Mouse (Mus musculus): Measurements from ENCODE around the gene Tsc2. TPM values are rescaled to one million over a fixed set of nuclear protein-coding genes. Genes with fewer than 3 reads are reported as not detected.

Gene Tsc2
- polyA plus RNA-seq, 1 experiment from 2014 or later = 72.8 TPM

- peaks cover 9% of the 10 kb centered on the region for H3K27me3 ChIP-seq
- H3K4me2 ChIP-seq (replicated peaks) = no peak overlapping the region
- no peak for ATAC-seq (ENCODE audit: insufficient number of reproducible peaks, insufficient read depth, low FRiP score, low TSS enrichment)
- H3K4me1 ChIP-seq = peaks cover 11% of the 10 kb centered on the region; the same call in 1 of the 2 replicates
- 80% methylated on average over 3 of the region's 3 CpGs for WGBS
- H3K4me3 ChIP-seq = no peak overlapping the region
- H3K9ac ChIP-seq = no peak overlapping the region
- H3K36me3 ChIP-seq = no peaks in the 10 kb centered on the region
- H3K27ac ChIP-seq = no peak overlapping the region
- H3K9me3 ChIP-seq = no peaks in the 10 kb centered on the region
Observed at GRCm38 (mm10) chr17:24546234-24546633, 86.2 kb downstream of the Tsc2 start.

Small RNA genes lying within 50 kb of the gene (microRNA-seq; reads per million reads assigned to microRNA genes)
- not detected for gene Gm24589

Other genes starting within 250 kb of the Tsc2 start
- 336 and 351 TPM in 2 replicates for gene Rnps1, start 218.1 kb downstream of the Tsc2 start, polyA plus RNA-seq (2016; fragmentation: Nextera tagmentation; extraction: Ambion mirVana)
- 77.3 and 82.3 TPM in 2 replicates for gene Eci1, start 206.0 kb downstream of the Tsc2 start, polyA plus RNA-seq (2016; fragmentation: Nextera tagmentation; extraction: Ambion mirVana)
- 3.2 and 3.6 TPM in 2 replicates for gene Dnase1l2, start 189.5 kb downstream of the Tsc2 start, polyA plus RNA-seq (2016; fragmentation: Nextera tagmentation; extraction: Ambion mirVana)
- gene E4f1, start 162.3 kb downstream of the Tsc2 start, polyA plus RNA-seq (2016; fragmentation: Nextera tagmentation; extraction: Ambion mirVana) = 38.4 and 43.2 TPM in 2 replicates
- 52.3 and 54.9 TPM in 2 replicates for gene Pgp, start 162.2 kb downstream of the Tsc2 start, polyA plus RNA-seq (2016; fragmentation: Nextera tagmentation; extraction: Ambion mirVana)
- 1.7 TPM in 1 of 2 replicates, not detected in the other for gene Bricd5, start 158.7 kb downstream of the Tsc2 start, polyA plus RNA-seq (2016; fragmentation: Nextera tagmentation; extraction: Ambion mirVana)
- 32.8 and 35.0 TPM in 2 replicates for gene Mlst8, start 153.6 kb downstream of the Tsc2 start, polyA plus RNA-seq (2016; fragmentation: Nextera tagmentation; extraction: Ambion mirVana)
- 7.3 and 7.5 TPM in 2 replicates for gene Caskin1, start 144.0 kb downstream of the Tsc2 start, polyA plus RNA-seq (2016; fragmentation: Nextera tagmentation; extraction: Ambion mirVana)
- gene Traf7, start 104.7 kb downstream of the Tsc2 start, polyA plus RNA-seq (2016; fragmentation: Nextera tagmentation; extraction: Ambion mirVana) = 98.5 and 103 TPM in 2 replicates
- gene Rab26, start 98.4 kb downstream of the Tsc2 start, polyA plus RNA-seq (2016; fragmentation: Nextera tagmentation; extraction: Ambion mirVana) = 3.6 and 3.7 TPM in 2 replicates
- gene Pkd1, start 82.8 kb downstream of the Tsc2 start, polyA plus RNA-seq (2016; fragmentation: Nextera tagmentation; extraction: Ambion mirVana) = 26.8 and 29.8 TPM in 2 replicates
- gene Nthl1, start 50 bp upstream of the Tsc2 start, polyA plus RNA-seq (2016; fragmentation: Nextera tagmentation; extraction: Ambion mirVana) = 26.2 and 26.9 TPM in 2 replicates
- gene Slc9a3r2, start 17.7 kb upstream of the Tsc2 start, polyA plus RNA-seq (2016; fragmentation: Nextera tagmentation; extraction: Ambion mirVana) = 59.6 and 60.6 TPM in 2 replicates
- gene Npw, start 25.8 kb upstream of the Tsc2 start, polyA plus RNA-seq (2016; fragmentation: Nextera tagmentation; extraction: Ambion mirVana) = 0.35 and 0.76 TPM in 2 replicates
- gene Zfp598, start 37.1 kb upstream of the Tsc2 start, polyA plus RNA-seq (2016; fragmentation: Nextera tagmentation; extraction: Ambion mirVana) = 23.5 and 25.4 TPM in 2 replicates
- gene Syngr3, start 57.3 kb upstream of the Tsc2 start, polyA plus RNA-seq (2016; fragmentation: Nextera tagmentation; extraction: Ambion mirVana) = 8.4 and 10.5 TPM in 2 replicates
- gene Gfer, start 63.5 kb upstream of the Tsc2 start, polyA plus RNA-seq (2016; fragmentation: Nextera tagmentation; extraction: Ambion mirVana) = 47.9 and 48.0 TPM in 2 replicates
- 3.0 and 5.5 TPM in 2 replicates for gene Noxo1, start 63.6 kb upstream of the Tsc2 start, polyA plus RNA-seq (2016; fragmentation: Nextera tagmentation; extraction: Ambion mirVana)
- gene Tbl3, start 75.0 kb upstream of the Tsc2 start, polyA plus RNA-seq (2016; fragmentation: Nextera tagmentation; extraction: Ambion mirVana) = 93.9 and 94.2 TPM in 2 replicates
- gene Rnf151, start 85.4 kb upstream of the Tsc2 start, polyA plus RNA-seq (2016; fragmentation: Nextera tagmentation; extraction: Ambion mirVana) = 0.22 TPM in 1 of 2 replicates, not detected in the other
- 1,116 and 1,117 TPM in 2 replicates for gene Rps2, start 85.5 kb upstream of the Tsc2 start, polyA plus RNA-seq (2016; fragmentation: Nextera tagmentation; extraction: Ambion mirVana)
- gene Ndufb10, start 91.8 kb upstream of the Tsc2 start, polyA plus RNA-seq (2016; fragmentation: Nextera tagmentation; extraction: Ambion mirVana) = 209 and 223 TPM in 2 replicates
- gene Rpl3l, start 95.2 kb upstream of the Tsc2 start, polyA plus RNA-seq (2016; fragmentation: Nextera tagmentation; extraction: Ambion mirVana) = not detected in 2 replicates
- 23.6 and 25.6 TPM in 2 replicates for gene Msrb1, start 104.0 kb upstream of the Tsc2 start, polyA plus RNA-seq (2016; fragmentation: Nextera tagmentation; extraction: Ambion mirVana)
- gene Hs3st6, start 120.4 kb upstream of the Tsc2 start, polyA plus RNA-seq (2016; fragmentation: Nextera tagmentation; extraction: Ambion mirVana) = 9.2 and 10.7 TPM in 2 replicates
- gene Meiob, start 171.7 kb upstream of the Tsc2 start, polyA plus RNA-seq (2016; fragmentation: Nextera tagmentation; extraction: Ambion mirVana) = not detected in 2 replicates
- gene Hagh, start 207.5 kb upstream of the Tsc2 start, polyA plus RNA-seq (2016; fragmentation: Nextera tagmentation; extraction: Ambion mirVana) = 24.2 and 26.1 TPM in 2 replicates
- 21.3 and 23.2 TPM in 2 replicates for gene Fahd1, start 217.7 kb upstream of the Tsc2 start, polyA plus RNA-seq (2016; fragmentation: Nextera tagmentation; extraction: Ambion mirVana)
- 0.22 and 0.28 TPM in 2 replicates for gene Igfals, start 233.4 kb upstream of the Tsc2 start, polyA plus RNA-seq (2016; fragmentation: Nextera tagmentation; extraction: Ambion mirVana)

Measured in embryonic facial prominence, embryonic 12.5 days (tissue).